Mouse (Mus musculus) embryonic fibroblast, embryonic 13.5 days (primary cell): ENCODE results near the gene Fam222a.

Source experiments
- CTCF ChIP-seq: IDR thresholded peaks from 2 replicates; pipeline ENCODE4 v1.5.1; 2011; ENCODE audit warnings: mild to moderate bottlenecking, control low read depth, low read length, moderate library complexity, borderline replicate concordance; ENCODE audit not compliant: insufficient read depth
- POLR2A ChIP-seq: IDR thresholded peaks from 2 replicates; pipeline ENCODE4 v1.6.1; 2011; ENCODE audit warnings: low read depth, mild to moderate bottlenecking, control low read depth, low read length, moderate library complexity

- TF ChIP-seq CTCF = no peak
- TF ChIP-seq POLR2A = no peak
Observed at GRCm38 (mm10) chr5:114581486-114581885, 13.7 kb downstream of the Fam222a start.
